Mouse (Mus musculus) heart, postnatal 14 days (tissue): ENCODE data around the gene Tekt1. TPM values are rescaled to one million over a fixed set of nuclear protein-coding genes. Genes with fewer than 3 reads are reported as not detected.
A peak's percentile ranks its signal among the peaks of the same experiment; 100 is the strongest.

ENCODE experiments used
- DNase-seq, 2 experiments: peaks; one replicate each; pipeline ENCODE4 v3.0.0; 2021 to 2022
- intact Hi-C: fragments of 180-260 bp; cut with DNase I; formaldehyde crosslinking; loops from one replicate; pipeline ENCODE4 v1.15.1; 2025
- long read RNA-seq, 2 experiments: library from polyadenylated mRNA; stranded (forward); transcript quantifications; one replicate each; pipeline ENCODE4 v2.0.0; 2021
- total RNA-seq, 2 experiments: library from RNA; stranded (reverse); gene quantifications; 2 replicates each; pipeline ENCODE4 v1.2.3; 2021

The Tekt1 gene
- under 1 TPM in 1 of 2 experiments, not detected in 1; 0.26 TPM for total RNA-seq
- long read RNA-seq, experiment 1: 0 reads
- long read RNA-seq, experiment 2: 0 reads

DNA sequence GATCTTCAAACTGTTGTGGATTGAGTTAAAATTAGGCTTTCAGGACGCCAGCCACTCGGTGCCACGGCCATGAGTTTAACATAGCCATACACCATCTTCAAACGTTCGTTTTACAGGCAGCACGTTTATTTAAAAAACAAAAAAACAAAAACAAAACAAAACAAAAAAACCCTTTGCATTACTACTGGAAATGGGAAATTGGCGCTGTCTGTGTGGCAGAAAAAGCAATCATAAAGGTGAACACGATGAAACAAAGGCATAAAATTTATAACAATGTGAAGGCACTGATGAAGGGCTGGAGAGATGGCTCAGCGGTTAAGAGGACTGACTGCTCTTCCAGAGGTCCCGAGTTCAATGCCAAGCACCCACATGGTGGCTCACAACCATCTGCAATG, at the start of gene Tekt1:
Tekt1 (minus strand) TSS at position 96 of the 395 bp plus-strand sequence.
- DNase-seq: no peak
- intact Hi-C loops: no loop called here

DNA sequence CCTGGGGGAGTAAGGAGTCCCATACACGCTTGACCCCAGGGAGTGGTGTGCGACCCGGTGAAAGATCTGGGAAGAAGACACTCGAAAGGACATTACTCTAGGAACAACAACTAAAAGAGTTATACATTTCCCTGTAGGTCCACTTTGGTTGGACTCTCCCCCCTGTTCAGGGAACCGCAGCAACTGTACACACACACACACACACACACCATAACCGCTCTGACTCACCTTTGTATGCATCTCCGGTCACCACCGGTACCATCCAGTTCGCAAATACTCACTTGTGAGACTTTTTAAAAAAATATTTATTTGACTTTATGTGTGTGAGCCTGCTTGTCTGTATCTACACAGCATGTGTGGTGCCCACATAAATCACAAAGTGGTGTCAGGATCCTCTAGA, 49.7 kb upstream of the Tekt1 start:
- intact Hi-C loops: loop anchor here (2.0 kb wide), 1 partner anchor 13 kb away; no protein-coding TSS in a partner anchor
- no peak for DNase-seq

- intact Hi-C loops: loop anchor here (2.0 kb wide), 1 partner anchor 13 kb away; no protein-coding TSS in a partner anchor
- DNase-seq: peak; percentile 95 to 96
Measured at GRCm38 (mm10) chr11:72411093-72411921, 49.1 kb upstream of the Tekt1 start, which contains the start of gene Smtnl2. Smtnl2 (minus strand) TSS chr11:72411713.

DNA sequence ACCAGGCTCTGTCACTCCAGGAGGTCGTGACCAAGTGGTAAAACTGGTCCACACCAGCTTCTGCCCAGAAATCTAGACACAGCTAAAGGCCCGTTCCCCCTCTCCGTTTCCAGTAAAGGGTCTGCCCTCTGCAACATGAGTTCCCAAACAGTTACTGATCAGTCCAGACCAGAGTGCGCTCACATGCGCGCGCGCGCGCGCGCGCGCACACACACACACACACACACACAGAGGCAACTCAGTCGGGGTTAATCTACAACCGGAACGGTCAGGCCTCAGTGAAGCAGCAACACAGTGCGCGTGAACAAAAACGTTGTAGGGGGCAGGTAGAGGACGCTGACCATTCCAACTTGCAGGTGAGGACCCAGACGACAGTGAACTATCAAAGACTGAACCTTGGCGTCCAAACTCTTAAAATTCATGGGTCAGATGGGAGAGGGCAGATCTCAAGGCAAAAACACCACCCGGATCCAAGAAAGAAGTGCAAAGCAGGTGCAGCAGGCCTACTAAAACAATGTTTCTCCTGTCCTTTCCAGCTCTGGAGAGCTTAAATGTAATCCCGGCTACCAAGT, 48.4 kb upstream of the Tekt1 start:
- no peak for DNase-seq
- intact Hi-C loops: loop anchor here (2.0 kb wide), 1 partner anchor 14 kb away; no protein-coding TSS in a partner anchor

DNA sequence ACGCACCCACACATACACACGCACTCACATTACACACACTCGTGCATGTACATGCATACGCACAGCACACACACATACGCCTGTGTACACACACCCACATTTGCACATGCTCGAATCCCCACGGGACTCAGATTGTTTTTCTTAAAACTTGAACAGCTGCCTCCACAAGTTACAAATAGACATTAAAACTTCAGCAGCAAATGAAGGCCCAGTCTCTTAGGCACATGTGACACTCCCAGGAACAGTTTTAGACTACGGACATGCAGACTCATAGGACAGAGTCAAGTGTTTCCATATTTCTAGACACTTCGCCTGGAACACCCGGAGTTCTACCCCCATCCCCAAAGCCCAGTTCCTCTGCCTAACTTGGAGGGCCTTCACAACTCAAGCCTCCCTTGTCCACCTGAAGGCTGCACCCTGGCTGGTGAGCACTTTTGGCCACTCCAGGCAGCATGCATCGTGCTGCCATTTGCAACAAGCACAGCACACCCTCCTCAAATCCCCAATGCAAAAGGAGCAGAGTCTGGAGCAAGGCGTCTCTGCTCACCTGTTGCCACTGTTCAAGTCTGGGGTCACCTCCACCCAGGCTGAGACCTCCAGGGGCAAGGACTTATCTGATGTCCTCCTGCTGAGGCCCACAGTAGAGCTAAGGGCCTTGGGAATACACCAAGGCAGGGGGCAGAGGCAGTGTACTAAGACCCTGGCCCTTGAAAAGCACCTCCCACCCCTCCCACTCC, 47.6 kb upstream of the Tekt1 start:
- intact Hi-C loops: loop anchor here (2.0 kb wide), 1 partner anchor 15 kb away; no protein-coding TSS in a partner anchor
- no peak for DNase-seq

GRCm38 (mm10) chr11:72408451-72409170, 46.4 kb upstream of the Tekt1 start:
- intact Hi-C loops: no loop called here
- DNase-seq: no peak

DNA sequence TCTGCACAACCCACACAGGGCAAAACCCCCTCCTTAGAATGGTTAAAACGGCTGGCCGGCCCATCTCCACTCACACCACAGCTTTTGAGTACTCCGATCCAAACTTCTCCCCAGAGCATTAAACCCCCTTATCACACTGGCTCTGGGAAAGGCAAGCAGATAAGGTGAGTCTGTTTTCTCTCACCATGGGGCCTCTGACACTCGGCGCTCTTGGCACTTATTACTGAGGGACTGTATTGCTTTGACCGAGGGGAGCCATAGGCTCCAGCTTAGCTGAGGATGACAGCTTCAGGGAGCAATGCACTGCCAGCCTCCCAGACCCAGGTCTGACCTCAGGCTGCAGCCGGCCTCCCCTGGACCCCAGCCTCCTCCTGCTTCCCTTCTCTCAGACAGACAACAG, 45.3 kb upstream of the Tekt1 start:
- intact Hi-C loops: no loop called here
- peak in 1 of 2 experiments; percentile 58 for DNase-seq

GRCm38 (mm10) chr11:72407081-72407480, 44.8 kb upstream of the Tekt1 start:
- DNase-seq: no peak
- intact Hi-C loops: no loop called here

- intact Hi-C loops: no loop called here
- DNase-seq: no peak
Measured at GRCm38 (mm10) chr11:72406079-72406675, 43.9 kb upstream of the Tekt1 start.

DNA sequence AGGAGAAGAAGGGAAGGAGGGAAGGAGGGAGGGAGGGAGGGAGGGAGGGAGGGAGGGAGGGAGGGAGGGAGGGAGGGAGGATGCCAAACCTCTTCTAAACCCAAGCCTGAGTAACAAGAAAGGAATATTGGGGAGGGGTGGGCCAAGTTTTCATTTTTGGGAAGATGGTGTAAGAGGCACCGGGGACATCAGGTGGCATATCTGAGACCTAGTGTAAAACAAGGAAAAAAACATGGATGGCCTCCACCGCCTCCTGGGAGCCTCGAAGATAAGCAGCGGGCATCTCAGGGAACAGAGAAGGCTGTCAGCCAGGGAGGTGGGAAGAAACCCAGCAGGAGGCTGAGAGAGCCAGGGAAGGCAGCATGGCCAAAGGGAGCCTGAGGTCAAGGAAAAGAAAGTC, 43.3 kb upstream of the Tekt1 start:
- no peak for DNase-seq
- intact Hi-C loops: no loop called here

GRCm38 (mm10) chr11:72402969-72403368, 40.7 kb upstream of the Tekt1 start:
- intact Hi-C loops: no loop called here
- DNase-seq: no peak

DNA sequence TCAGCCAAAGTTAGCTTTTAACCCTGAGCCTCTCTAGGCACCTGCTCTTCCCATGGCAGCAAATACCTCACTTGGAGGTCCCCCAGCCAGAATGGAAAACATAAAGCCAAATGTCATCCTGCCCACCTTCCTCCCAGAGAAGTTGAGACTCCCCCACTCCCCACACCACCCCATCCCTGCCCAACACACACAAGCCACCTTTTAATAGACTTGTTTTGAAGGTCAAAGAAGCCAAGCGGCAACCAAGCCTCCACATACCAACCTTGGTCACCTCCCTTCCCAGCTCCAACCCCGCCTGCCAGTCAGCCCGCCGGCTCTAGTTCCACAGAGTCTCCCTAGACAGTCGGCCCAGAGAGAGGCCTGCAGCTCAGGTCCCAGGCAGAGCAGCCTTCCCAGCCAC, 39.8 kb upstream of the Tekt1 start:
- no peak for DNase-seq
- intact Hi-C loops: no loop called here

GRCm38 (mm10) chr11:72401068-72401467, 38.8 kb upstream of the Tekt1 start:
- DNase-seq: no peak
- intact Hi-C loops: no loop called here

GRCm38 (mm10) chr11:72397811-72398525, 35.7 kb upstream of the Tekt1 start:
- intact Hi-C loops: no loop called here
- DNase-seq: no peak

DNA sequence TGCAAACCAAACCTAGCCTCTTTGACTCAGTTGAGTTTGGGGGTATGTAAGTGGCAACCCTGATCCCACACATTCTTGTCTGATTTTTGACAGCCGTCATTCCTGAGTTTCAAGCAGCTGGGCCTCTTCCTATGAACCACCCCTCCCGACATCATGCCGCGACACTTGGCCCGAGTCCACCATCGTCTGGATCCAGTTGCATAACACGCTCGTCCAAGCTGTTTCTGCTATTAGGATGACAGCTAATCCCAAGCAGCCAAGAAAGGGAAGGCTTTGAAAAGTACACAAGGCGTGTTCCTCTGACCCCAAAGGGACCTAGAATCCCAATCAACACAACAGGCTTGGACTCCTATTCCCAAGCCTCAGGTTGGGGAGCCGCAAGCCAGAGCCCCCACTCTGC, 34.8 kb upstream of the Tekt1 start:
- DNase-seq: peak; percentile 92 to 93
- intact Hi-C loops: no loop called here

- intact Hi-C loops: no loop called here
- peak; percentile 68 to 71 for DNase-seq
Measured at GRCm38 (mm10) chr11:72396621-72397020, 34.4 kb upstream of the Tekt1 start.

DNA sequence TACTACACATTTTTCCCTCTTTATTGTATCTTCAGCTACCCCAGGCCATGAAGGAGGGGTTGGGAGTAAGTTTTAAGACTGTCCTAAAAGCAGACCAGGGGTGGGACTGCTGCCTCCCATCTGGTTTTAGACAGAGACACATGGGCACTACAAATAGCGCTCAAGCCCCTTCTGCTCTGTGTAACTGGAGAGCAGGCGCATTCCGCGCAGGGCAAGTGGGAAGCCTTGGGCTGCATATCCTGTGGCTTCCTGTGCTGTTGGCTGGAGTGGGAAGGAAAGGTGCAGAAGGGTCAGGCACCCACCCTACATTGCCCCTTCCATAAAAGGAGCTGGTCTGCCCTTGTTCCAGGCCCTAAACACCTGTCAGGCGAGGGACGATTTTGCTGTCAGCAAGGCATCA, 33.4 kb upstream of the Tekt1 start:
- intact Hi-C loops: no loop called here
- no peak for DNase-seq

GRCm38 (mm10) chr11:72394694-72395093, 32.5 kb upstream of the Tekt1 start:
- no peak for DNase-seq
- intact Hi-C loops: no loop called here

DNA sequence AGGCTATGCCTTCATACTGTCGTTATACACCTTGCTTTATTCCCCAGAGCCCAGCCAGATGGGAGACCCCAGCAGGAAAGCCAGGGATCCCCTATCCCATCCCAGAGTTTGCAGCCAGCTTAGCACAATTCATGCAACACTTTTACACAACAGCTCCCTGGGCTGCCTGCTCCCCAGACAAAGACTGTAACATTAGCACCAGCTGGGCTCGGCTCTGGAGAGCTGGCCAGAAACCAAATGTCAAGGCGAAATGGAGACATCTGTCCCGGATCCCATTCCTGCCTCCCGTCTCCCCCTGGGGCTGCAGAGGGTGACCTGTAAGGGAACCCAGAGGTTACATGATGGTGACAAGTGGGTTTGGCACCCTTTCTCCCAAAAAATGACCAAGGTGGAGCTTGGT, 31.4 kb upstream of the Tekt1 start:
- peak; percentile 62 to 74 for DNase-seq
- intact Hi-C loops: no loop called here
